In the genomic region with DNA sequence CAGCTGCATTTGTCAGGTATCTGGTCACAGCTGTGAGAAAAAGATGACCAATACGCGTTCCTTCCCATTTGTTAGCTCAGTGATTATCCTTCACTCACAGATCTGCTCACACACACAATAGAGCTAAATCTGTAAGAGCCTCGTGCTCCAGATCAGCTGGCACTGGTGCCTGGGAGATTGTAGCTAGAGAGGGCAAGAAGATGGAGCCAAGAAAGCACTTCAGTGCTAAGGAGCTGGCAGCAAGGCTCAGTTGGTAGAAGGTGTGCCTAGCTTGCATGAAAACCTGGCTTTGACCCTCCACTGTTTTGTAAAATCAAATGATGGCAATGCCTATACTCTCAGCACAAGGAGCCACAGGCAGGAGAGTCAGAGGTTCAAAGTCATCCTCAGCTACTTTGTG, we compare ENCODE assay signal across 16 mouse cellular contexts. TPM values are rescaled to one million over a fixed set of nuclear protein-coding genes. Genes with fewer than 3 reads are reported as not detected.
DNase-seq lines count a peak whose midpoint lies in the region; ATAC-seq and TF ChIP-seq lines count a peak whose summit lies in the region.
"Had no signal": no experiment of that assay in that cellular context is flagged by ENCODE, and none has a peak within 500 bp of the region (broad histone marks: within the 10 kb centered on the region; RNA-seq: fewer than 3 reads in every experiment).

No protein-coding gene starts in this region.

- no peak overlapping the region for H3K4me2 ChIP-seq in midbrain, embryonic 11.5 days
- no peak overlapping the region for H3K4me2 ChIP-seq in midbrain, embryonic 15.5 days
- no peak overlapping the region for H3K4me2 ChIP-seq in forebrain, embryonic 13.5 days
- H3K4me2 ChIP-seq: forebrain, embryonic 12.5 days; heart, embryonic 11.5 days; hindbrain, embryonic 13.5 days had no signal

- peak; percentile 70 for DNase-seq in midbrain, embryonic 11.5 days (ENCODE audit: low spot score, missing footprints)
- DNase-seq in lung, adult 2 months, result peak; percentile 35
- DNase-seq in lung, postnatal 25 days (ENCODE audit: low spot score), result peak; percentile 67
- DNase-seq in embryo, embryonic 9.5 days (ENCODE audit: extremely low spot score), result no peak
- DNase-seq in spleen, adult 18-20 months, result no peak

- WGBS in midbrain, embryonic 11.5 days, result 68% methylated on average over 3 of the region's 3 CpGs
- WGBS in midbrain, embryonic 15.5 days, result 67% methylated on average over 3 of the region's 3 CpGs
- WGBS in lung, adult 2 months, result 53% methylated on average over 3 of the region's 3 CpGs
- 67% methylated on average over 3 of the region's 3 CpGs for WGBS in forebrain, embryonic 13.5 days

- no peaks in the 10 kb centered on the region for H3K4me1 ChIP-seq in midbrain, embryonic 11.5 days (ENCODE audit: control insufficient read depth, insufficient read depth, low read length)
- H3K4me1 ChIP-seq in midbrain, embryonic 15.5 days, result peaks cover 3% of the 10 kb centered on the region; the same call in 1 of the 2 replicates
- H3K4me1 ChIP-seq in lung, adult 2 months (ENCODE audit: control insufficient read depth, insufficient read depth, low read length), result no peaks in the 10 kb centered on the region
- 0 out of 2 replicates have a peak, but pooled peaks cover 3% of the 10 kb centered on the region for H3K4me1 ChIP-seq in forebrain, embryonic 13.5 days
- H3K4me1 ChIP-seq: hindbrain, embryonic 13.5 days had no signal

- no peak for TF ChIP-seq POLR2A in lung, adult 2 months (IDR thresholded peaks at IDR 0.05; ENCODE audit: borderline replicate concordance, extremely low read depth, low read depth, low read length)

- no peaks in the 10 kb centered on the region for H3K27me3 ChIP-seq in midbrain, embryonic 11.5 days (ENCODE audit: control insufficient read depth, insufficient read depth, low read length)
- no peaks in the 10 kb centered on the region for H3K27me3 ChIP-seq in midbrain, embryonic 15.5 days (replicated peaks)
- no peaks in the 10 kb centered on the region for H3K27me3 ChIP-seq in forebrain, embryonic 13.5 days
- H3K27me3 ChIP-seq: embryonic facial prominence, embryonic 13.5 days; forebrain, embryonic 12.5 days; hindbrain, embryonic 13.5 days had no signal

- no peak overlapping the region for H3K27ac ChIP-seq in midbrain, embryonic 11.5 days (ENCODE audit: low read depth, low read length)
- no peak overlapping the region for H3K27ac ChIP-seq in midbrain, embryonic 15.5 days
- H3K27ac ChIP-seq in forebrain, embryonic 13.5 days, result no peak overlapping the region
- H3K27ac ChIP-seq: embryonic facial prominence, embryonic 13.5 days; forebrain, embryonic 12.5 days; heart, adult 2 months; hindbrain, embryonic 13.5 days had no signal

- no peaks in the 10 kb centered on the region for H3K36me3 ChIP-seq in midbrain, embryonic 11.5 days (ENCODE audit: control insufficient read depth, insufficient read depth, low read length)
- no peaks in the 10 kb centered on the region for H3K36me3 ChIP-seq in midbrain, embryonic 15.5 days (replicated peaks)
- no peaks in the 10 kb centered on the region for H3K36me3 ChIP-seq in forebrain, embryonic 13.5 days (ENCODE audit: poor library complexity, severe bottlenecking)
- H3K36me3 ChIP-seq: embryonic facial prominence, embryonic 13.5 days; forebrain, embryonic 12.5 days; hindbrain, embryonic 13.5 days had no signal

- H3K9me3 ChIP-seq in midbrain, embryonic 11.5 days (ENCODE audit: control insufficient read depth, low read length), result no peaks in the 10 kb centered on the region
- no peaks in the 10 kb centered on the region for H3K9me3 ChIP-seq in midbrain, embryonic 15.5 days
- no peaks in the 10 kb centered on the region for H3K9me3 ChIP-seq in forebrain, embryonic 13.5 days (replicated peaks)
- H3K9me3 ChIP-seq: embryonic facial prominence, embryonic 13.5 days; forebrain, embryonic 12.5 days; hindbrain, embryonic 13.5 days had no signal

- TF ChIP-seq CTCF in lung, adult 2 months (IDR thresholded peaks at IDR 0.05; ENCODE audit: insufficient read depth, low read length), result no peak

- ATAC-seq in midbrain, embryonic 11.5 days (ENCODE audit: low FRiP score), result no peak
- no peak for ATAC-seq in midbrain, embryonic 15.5 days (replicated peaks)
- no peak for ATAC-seq in forebrain, embryonic 13.5 days

- no peak overlapping the region for H3K4me3 ChIP-seq in midbrain, embryonic 11.5 days (ENCODE audit: low read depth, low read length)
- H3K4me3 ChIP-seq in midbrain, embryonic 15.5 days, result no peak overlapping the region
- H3K4me3 ChIP-seq in lung, adult 2 months (replicated peaks; ENCODE audit: extremely low read depth, low read depth, low read length), result no peak overlapping the region
- H3K4me3 ChIP-seq in forebrain, embryonic 13.5 days, result no peak overlapping the region
- H3K4me3 ChIP-seq: embryonic facial prominence, embryonic 13.5 days; forebrain, embryonic 12.5 days; heart, adult 2 months; hindbrain, embryonic 13.5 days had no signal

- H3K9ac ChIP-seq in midbrain, embryonic 11.5 days (ENCODE audit: low read length), result no peak overlapping the region
- H3K9ac ChIP-seq in midbrain, embryonic 15.5 days, result no peak overlapping the region
- H3K9ac ChIP-seq in forebrain, embryonic 13.5 days, result no peak overlapping the region
- H3K9ac ChIP-seq: embryonic facial prominence, embryonic 13.5 days; forebrain, embryonic 12.5 days; forebrain, postnatal 0 days; hindbrain, embryonic 13.5 days had no signal

RNA-seq across cellular contexts. Expression of a gene that starts 5.8 kb away (rescaled TPM):
- polyA plus RNA-seq in midbrain, embryonic 11.5 days (2014; fragmentation: Nextera tagmentation; extraction: Ambion mirVana), result not detected in 2 replicates
- polyA plus RNA-seq in midbrain, embryonic 15.5 days (2015; fragmentation: Nextera tagmentation; extraction: Ambion mirVana), result not detected in 2 replicates
- polyA plus RNA-seq in lung, adult 2 months (2012; rRNA removed), result 0.34 TPM in 1 of 2 replicates, not detected in the other
- polyA plus RNA-seq in forebrain, embryonic 13.5 days (2015; fragmentation: Nextera tagmentation; extraction: Ambion mirVana), result not detected in 2 replicates
- polyA plus RNA-seq: cortical plate, adult 2 months; embryonic facial prominence, embryonic 13.5 days; forebrain, embryonic 12.5 days; forebrain, postnatal 0 days; gonadal fat pad, adult 2 months; heart, adult 2 months; heart, embryonic 11.5 days; heart, postnatal 0 days; hindbrain, embryonic 13.5 days had no signal

RNA-seq across cellular contexts. Expression of a gene that starts 52.5 kb away (rescaled TPM):
- polyA plus RNA-seq in midbrain, embryonic 11.5 days (2014; fragmentation: Nextera tagmentation; extraction: Ambion mirVana), result 4.3 and 5.7 TPM in 2 replicates
- polyA plus RNA-seq in midbrain, embryonic 15.5 days (2015; fragmentation: Nextera tagmentation; extraction: Ambion mirVana), result 22.9 and 26.8 TPM in 2 replicates
- 12.8 and 14.4 TPM in 2 replicates for polyA plus RNA-seq in lung, adult 2 months (2012; rRNA removed)
- 2.0 and 2.4 TPM in 2 replicates for polyA plus RNA-seq in forebrain, embryonic 13.5 days (2015; fragmentation: Nextera tagmentation; extraction: Ambion mirVana)

Comparison
In these comparisons a context has a peak if more than half of its experiments do, and no peak if none do; other contexts are left out.
1. DNase-seq: peak in midbrain, embryonic 11.5 days (single experiment), lung, adult 2 months (single experiment) and lung, postnatal 25 days (single experiment); none in embryo, embryonic 9.5 days (single experiment) and spleen, adult 18-20 months (0 of 2).